Mouse (Mus musculus) bone marrow, adult 2 months (tissue): ENCODE data around the gene Spcs2.

Source experiments
- CTCF ChIP-seq: fragments of 200-500 bp; IDR thresholded peaks from 2 replicates; pipeline ENCODE4 v1.5.1; 2011; ENCODE audit warnings: low read length, control low read depth; ENCODE audit not compliant: control insufficient read depth, insufficient read depth
- POLR2A ChIP-seq: fragments of 200-500 bp; IDR thresholded peaks from 2 replicates; pipeline ENCODE4 v1.6.1; 2011; ENCODE audit warnings: low read depth, mild to moderate bottlenecking, control low read depth, low read length, borderline replicate concordance; ENCODE audit not compliant: control insufficient read depth

DNA sequence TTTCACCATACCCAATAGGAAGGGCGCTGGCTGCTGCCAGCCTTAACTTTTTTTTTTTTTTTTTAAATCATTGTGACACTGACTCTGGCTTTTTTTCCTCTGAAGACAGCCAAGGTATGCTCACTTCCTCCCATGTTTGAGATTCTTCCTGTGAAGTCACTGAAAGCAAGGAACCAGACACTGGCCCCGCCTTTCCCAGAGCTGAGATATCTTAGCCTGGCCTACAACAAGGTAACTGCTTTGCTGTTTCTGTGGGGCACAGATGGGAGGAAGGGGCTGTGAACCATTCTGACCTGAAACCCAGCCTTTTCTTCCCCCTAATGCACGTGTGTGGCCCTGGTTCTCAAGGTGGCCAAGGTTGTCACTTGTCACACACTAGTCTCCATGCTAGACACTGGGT, 43.1 kb upstream of the Spcs2 start:
- TF ChIP-seq CTCF, result no peak
- no peak for TF ChIP-seq POLR2A
